Mouse (Mus musculus) spleen, adult 2 months (tissue): ENCODE measurements around the gene Tinagl1.

Experiments used
- CTCF ChIP-seq: fragments of 200-500 bp; IDR thresholded peaks from 2 replicates; pipeline ENCODE4 v1.5.1; 2011; ENCODE audit warnings: mild to moderate bottlenecking, inconsistent platforms; ENCODE audit not compliant: insufficient read depth, insufficient read length, insufficient replicate concordance; ENCODE audit errors: extremely low read depth
- POLR2A ChIP-seq: fragments of 200-500 bp; IDR thresholded peaks from 2 replicates; pipeline ENCODE4 v1.6.1; 2011; ENCODE audit warnings: low read depth, low read length, inconsistent platforms

DNA sequence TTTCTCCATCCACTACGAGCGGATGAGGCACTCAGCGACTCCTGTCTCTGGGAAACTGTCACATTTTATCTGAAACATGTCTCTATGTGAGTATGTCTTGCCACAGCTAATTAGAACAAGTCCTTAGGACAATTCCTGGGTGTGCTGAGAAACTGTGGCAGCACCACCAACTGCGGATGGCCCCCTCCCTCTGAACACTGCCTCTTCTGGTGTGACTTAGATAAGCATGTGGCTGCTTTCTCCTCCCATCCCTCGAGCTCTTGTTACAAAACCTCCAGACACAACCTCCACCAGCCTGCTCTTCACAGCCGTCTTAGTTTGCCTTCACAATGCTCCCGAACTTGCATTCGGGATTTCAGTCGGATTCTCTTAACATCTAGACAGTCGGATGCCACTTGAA, 38.9 kb upstream of the Tinagl1 start:
- TF ChIP-seq POLR2A = no peak
- no peak for TF ChIP-seq CTCF
